Mouse (Mus musculus) left cerebral cortex, adult 11 months (tissue): Measurements from ENCODE around the gene Zmynd11.

ENCODE experiments used
- DNase-seq: peaks from one replicate; pipeline ENCODE4 v3.0.0; 2022; ENCODE audit warnings: low spot score

The Zmynd11 gene

GRCm38 (mm10) chr13:9656613-9657012 is 108.5 kb downstream of the Zmynd11 start:
- DNase-seq, result no peak

GRCm38 (mm10) chr13:9653018-9653417 is 112.1 kb downstream of the Zmynd11 start:
- no peak for DNase-seq

GRCm38 (mm10) chr13:9650580-9650979 is 114.5 kb downstream of the Zmynd11 start:
- DNase-seq, result no peak

- DNase-seq, result no peak
Observed at GRCm38 (mm10) chr13:9649894-9650293, 115.2 kb downstream of the Zmynd11 start.

GRCm38 (mm10) chr13:9648716-9649115 is 116.4 kb downstream of the Zmynd11 start:
- no peak for DNase-seq

DNA sequence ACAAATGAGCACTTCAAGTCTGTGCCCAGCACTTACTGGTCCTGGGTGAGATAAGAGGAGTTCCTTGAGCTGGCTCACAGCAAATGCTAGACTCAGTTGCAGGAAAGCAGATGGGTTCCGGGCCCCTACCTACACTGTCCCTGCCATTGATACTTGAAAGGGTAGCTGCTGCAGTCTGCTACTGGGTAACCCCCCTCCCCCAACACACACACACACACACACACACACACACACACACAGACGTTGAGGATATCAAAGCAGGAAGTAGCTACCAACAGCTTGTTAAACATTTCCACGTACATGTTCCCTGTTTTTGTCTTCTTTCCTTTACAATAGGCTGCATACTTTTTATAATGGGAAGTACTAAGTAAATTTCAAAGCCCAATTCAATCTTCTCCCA is 127.2 kb downstream of the Zmynd11 start:
- DNase-seq, result no peak

GRCm38 (mm10) chr13:9636505-9636904 is 128.6 kb downstream of the Zmynd11 start:
- DNase-seq, result no peak

- no peak for DNase-seq
Observed at GRCm38 (mm10) chr13:9635951-9636350, 129.2 kb downstream of the Zmynd11 start.
